Mouse (Mus musculus) liver, embryonic 14.5 days (tissue): ENCODE data around the gene Fam120a.

ENCODE experiments used
- CTCF ChIP-seq: IDR thresholded peaks from 2 replicates; pipeline ENCODE4 v1.5.1; 2016; ENCODE audit warnings: antibody characterized with exemption, low read depth, control low read depth
- EP300 ChIP-seq: IDR thresholded peaks from 2 replicates; pipeline ENCODE4 v1.6.1; 2016; ENCODE audit warnings: antibody characterized with exemption, low read depth

GRCm38 (mm10) chr13:48919756-48920415, 47.9 kb downstream of the Fam120a start:
- TF ChIP-seq CTCF (no peak), EP300 (no peak)
